Mouse (Mus musculus) heart, embryonic 10.5 days (tissue): ENCODE results near the gene Slc7a5. TPM values are rescaled to one million over a fixed set of nuclear protein-coding genes. Genes with fewer than 3 reads are reported as not detected.

Experiments
- DNase-seq: peaks from one replicate; pipeline ENCODE4 v3.0.0-alpha.2; 2017; ENCODE audit warnings: low spot score
- H3K27ac ChIP-seq: fragments of 300-500 bp; sonication (generic); 2 replicates; pipeline ENCODE4 v1.5.1; 2016; ENCODE audit warnings: mild to moderate bottlenecking
- H3K27me3 ChIP-seq: fragments of 300-500 bp; sonication (generic); 2 replicates; pipeline ENCODE4 v1.6.1; 2016; ENCODE audit warnings: mild to moderate bottlenecking; ENCODE audit not compliant: poor library complexity, insufficient read depth, severe bottlenecking
- H3K36me3 ChIP-seq: fragments of 300-500 bp; sonication (generic); 2 replicates; pipeline ENCODE4 v1.6.1; 2016; ENCODE audit warnings: mild to moderate bottlenecking, moderate library complexity
- H3K4me1 ChIP-seq: fragments of 300-500 bp; sonication (generic); 2 replicates; pipeline ENCODE4 v1.6.1; 2016; ENCODE audit warnings: mild to moderate bottlenecking
- H3K4me3 ChIP-seq: fragments of 300-500 bp; sonication (generic); 2 replicates; pipeline ENCODE4 v1.5.1; 2016; ENCODE audit warnings: mild to moderate bottlenecking, moderate library complexity
- H3K9me3 ChIP-seq: fragments of 300-500 bp; sonication (generic); 2 replicates; pipeline ENCODE4 v1.6.1; 2016; ENCODE audit warnings: mild to moderate bottlenecking, moderate library complexity
- WGBS: fragments of 180-500 bp; shearing (Covaris S2); methylation state at CpG from one replicate; pipeline ENCODE4 v1.1.7; 2016; 5-methylcytosine and 5-hydroxymethylcytosine counted together
- polyA plus RNA-seq: library from polyadenylated mRNA; unstranded; fragments of >200 nt; fragmentation: Nextera tagmentation; extraction: Ambion mirVana; gene quantifications from 2 replicates; pipeline ENCODE4 v1.2.1, GENCODE M21; 2016

The Slc7a5 gene
- polyA plus RNA-seq, 1 experiment from 2014 or later = 20.9 TPM

- no peaks in the 10 kb centered on the region for H3K9me3 ChIP-seq
- peak overlapping the region; percentile 87 for H3K27ac ChIP-seq
- WGBS = 69% methylated on average over 18 of the region's 18 CpGs
- H3K4me1 ChIP-seq = peaks cover 81% of the 10 kb centered on the region
- H3K27me3 ChIP-seq = no peaks in the 10 kb centered on the region; the same call in 1 of the 2 replicates
- no peak overlapping the region for H3K4me3 ChIP-seq
- DNase-seq = peak; percentile 91
- H3K36me3 ChIP-seq = peaks cover 17% of the 10 kb centered on the region; the same call in 1 of the 2 replicates
These were observed 8.1 kb downstream of the Slc7a5 start for GRCm38 (mm10) chr8:121899180-121900044.

GRCm38 (mm10) chr8:121898401-121898931 is 9.0 kb downstream of the Slc7a5 start:
- H3K4me3 ChIP-seq = peak overlapping the region; percentile 34; the same call in 1 of the 2 replicates
- peaks cover 26% of the 10 kb centered on the region; the same call in 1 of the 2 replicates for H3K36me3 ChIP-seq
- peak overlapping the region; percentile 87 for H3K27ac ChIP-seq
- peaks cover 71% of the 10 kb centered on the region for H3K4me1 ChIP-seq
- no peaks in the 10 kb centered on the region for H3K9me3 ChIP-seq
- no peaks in the 10 kb centered on the region; the same call in 1 of the 2 replicates for H3K27me3 ChIP-seq
- DNase-seq = peak; percentile 96
- 6% methylated on average over 4 of the region's 4 CpGs for WGBS

GRCm38 (mm10) chr8:121897871-121898381 is 9.6 kb downstream of the Slc7a5 start:
- Histone ChIP-seq H3K27me3 (no peaks in the 10 kb centered on the region; the same call in 1 of the 2 replicates), H3K27ac (peak overlapping the region; percentile 87), H3K4me1 (peaks cover 69% of the 10 kb centered on the region), H3K4me3 (peak overlapping the region; percentile 34; the same call in 1 of the 2 replicates), H3K36me3 (peaks cover 26% of the 10 kb centered on the region; the same call in 1 of the 2 replicates), H3K9me3 (no peaks in the 10 kb centered on the region)
- no peak for DNase-seq
- 23% methylated on average over 7 of the region's 7 CpGs for WGBS

- Histone ChIP-seq H3K27ac (0 out of 2 replicates have a peak overlapping the region, but pooled peaks have one; percentile 87), H3K27me3 (no peaks in the 10 kb centered on the region; the same call in 1 of the 2 replicates), H3K9me3 (no peaks in the 10 kb centered on the region), H3K4me1 (peaks cover 62% of the 10 kb centered on the region), H3K36me3 (peaks cover 26% of the 10 kb centered on the region; the same call in 1 of the 2 replicates), H3K4me3 (no peak overlapping the region)
- 83% methylated on average over 9 of the region's 9 CpGs for WGBS
- no peak for DNase-seq
These were observed 10.3 kb downstream of the Slc7a5 start for GRCm38 (mm10) chr8:121897205-121897604.

GRCm38 (mm10) chr8:121896476-121897145 is 10.9 kb downstream of the Slc7a5 start:
- Histone ChIP-seq H3K9me3 (no peaks in the 10 kb centered on the region), H3K4me1 (peaks cover 56% of the 10 kb centered on the region), H3K36me3 (peaks cover 26% of the 10 kb centered on the region; the same call in 1 of the 2 replicates), H3K4me3 (no peak overlapping the region), H3K27ac (peak overlapping the region; percentile 24; the same call in 1 of the 2 replicates), H3K27me3 (no peaks in the 10 kb centered on the region; the same call in 1 of the 2 replicates)
- WGBS = 59% methylated on average over 12 of the region's 12 CpGs
- no peak for DNase-seq

- Histone ChIP-seq H3K4me3 (no peak overlapping the region), H3K27me3 (no peaks in the 10 kb centered on the region; the same call in 1 of the 2 replicates), H3K4me1 (peaks cover 50% of the 10 kb centered on the region), H3K27ac (peak overlapping the region; percentile 24; the same call in 1 of the 2 replicates), H3K36me3 (peaks cover 26% of the 10 kb centered on the region; the same call in 1 of the 2 replicates), H3K9me3 (no peaks in the 10 kb centered on the region)
- DNase-seq = no peak
- WGBS = 77% methylated on average over 7 of the region's 7 CpGs
These were observed 11.6 kb downstream of the Slc7a5 start for GRCm38 (mm10) chr8:121895910-121896309.

- Histone ChIP-seq H3K4me3 (no peak overlapping the region), H3K27ac (no peak overlapping the region), H3K27me3 (no peaks in the 10 kb centered on the region), H3K9me3 (no peaks in the 10 kb centered on the region), H3K36me3 (peaks cover 33% of the 10 kb centered on the region), H3K4me1 (peaks cover 31% of the 10 kb centered on the region)
- DNase-seq = no peak
- 89% methylated on average over 5 of the region's 5 CpGs for WGBS
These were observed 14.6 kb downstream of the Slc7a5 start for GRCm38 (mm10) chr8:121892875-121893274.

GRCm38 (mm10) chr8:121889810-121890785 is 17.4 kb downstream of the Slc7a5 start:
- Histone ChIP-seq H3K27ac (no peak overlapping the region), H3K9me3 (no peaks in the 10 kb centered on the region), H3K27me3 (no peaks in the 10 kb centered on the region), H3K4me3 (no peak overlapping the region), H3K36me3 (peaks cover 50% of the 10 kb centered on the region), H3K4me1 (peaks cover 10% of the 10 kb centered on the region)
- no peak for DNase-seq
- WGBS = 81% methylated on average over 15 of the region's 15 CpGs

GRCm38 (mm10) chr8:121889317-121889716 is 18.2 kb downstream of the Slc7a5 start:
- Histone ChIP-seq H3K9me3 (no peaks in the 10 kb centered on the region), H3K27ac (no peak overlapping the region), H3K27me3 (no peaks in the 10 kb centered on the region), H3K4me1 (peaks cover 9% of the 10 kb centered on the region), H3K4me3 (no peak overlapping the region), H3K36me3 (peaks cover 51% of the 10 kb centered on the region)
- no peak for DNase-seq
- 94% methylated on average over 1 of the region's 1 CpGs for WGBS

- Histone ChIP-seq H3K4me3 (no peak overlapping the region), H3K27me3 (no peaks in the 10 kb centered on the region), H3K9me3 (no peaks in the 10 kb centered on the region), H3K27ac (no peak overlapping the region), H3K4me1 (peaks cover 6% of the 10 kb centered on the region), H3K36me3 (peaks cover 60% of the 10 kb centered on the region)
- DNase-seq = no peak
- 72% methylated on average over 1 of the region's 1 CpGs for WGBS
These were observed 19.9 kb downstream of the Slc7a5 start for GRCm38 (mm10) chr8:121887547-121887946.

GRCm38 (mm10) chr8:121885433-121885832 is 22.1 kb downstream of the Slc7a5 start:
- no peak for DNase-seq
- H3K9me3 ChIP-seq = no peaks in the 10 kb centered on the region
- no peak overlapping the region for H3K4me3 ChIP-seq
- no peaks in the 10 kb centered on the region for H3K27me3 ChIP-seq
- WGBS = 83% methylated on average over 6 of the region's 6 CpGs
- peaks cover 72% of the 10 kb centered on the region for H3K36me3 ChIP-seq
- H3K27ac ChIP-seq = no peak overlapping the region
- peaks cover 17% of the 10 kb centered on the region for H3K4me1 ChIP-seq
